Mouse (Mus musculus): ENCODE measurements around the gene Galm.

Galm gene

DNA sequence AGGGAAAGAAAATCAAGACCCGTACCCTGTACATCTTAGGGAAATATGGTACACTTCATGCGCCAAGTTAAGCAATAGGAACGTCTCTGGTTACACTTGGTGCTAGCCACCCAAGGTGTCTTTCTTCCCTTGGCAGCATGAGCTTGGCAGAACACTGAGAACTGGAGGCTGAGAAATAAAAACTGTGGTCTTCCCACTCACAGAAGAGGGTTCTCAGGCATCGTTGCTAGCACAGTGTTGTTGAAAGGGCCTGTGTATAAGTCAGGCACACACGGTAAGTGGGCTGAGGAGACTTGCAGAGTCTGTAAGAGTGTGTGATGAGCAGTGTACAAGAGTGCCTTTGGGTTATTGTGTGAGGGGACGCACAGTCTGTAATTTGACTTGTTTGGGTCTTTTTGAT lies 1.1 kb upstream of the Galm start:
- DNase-seq (ENCODE audit: extremely low read depth, low read depth, low spot score), result no peak

DNA sequence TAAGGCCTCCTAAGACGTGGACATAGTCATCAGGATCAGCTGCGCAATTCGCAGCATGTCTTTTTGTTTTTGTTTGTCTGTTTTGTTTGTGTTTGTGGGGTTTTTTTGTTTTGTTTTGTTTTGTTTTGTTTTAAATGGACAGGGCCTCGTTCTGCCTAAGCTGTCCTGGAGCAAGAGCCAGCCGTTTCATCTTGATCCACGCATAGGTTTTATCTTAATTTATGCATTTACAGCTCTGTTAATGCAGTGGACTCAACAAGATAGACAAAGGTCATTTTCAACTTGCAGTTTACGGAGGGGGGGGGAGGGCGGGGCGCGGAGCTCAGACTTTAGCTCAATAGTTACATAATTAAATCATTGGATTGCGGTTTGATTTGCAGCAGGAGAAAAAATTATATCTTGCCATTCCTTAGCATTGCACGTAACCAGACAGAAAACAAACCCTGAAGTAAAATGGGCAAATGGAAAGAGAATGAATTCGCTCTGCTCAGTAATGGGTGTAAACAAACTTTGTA lies 1.3 kb downstream of the Galm start:
- DNase-seq (ENCODE audit: extremely low read depth, low read depth, low spot score), result no peak

DNA sequence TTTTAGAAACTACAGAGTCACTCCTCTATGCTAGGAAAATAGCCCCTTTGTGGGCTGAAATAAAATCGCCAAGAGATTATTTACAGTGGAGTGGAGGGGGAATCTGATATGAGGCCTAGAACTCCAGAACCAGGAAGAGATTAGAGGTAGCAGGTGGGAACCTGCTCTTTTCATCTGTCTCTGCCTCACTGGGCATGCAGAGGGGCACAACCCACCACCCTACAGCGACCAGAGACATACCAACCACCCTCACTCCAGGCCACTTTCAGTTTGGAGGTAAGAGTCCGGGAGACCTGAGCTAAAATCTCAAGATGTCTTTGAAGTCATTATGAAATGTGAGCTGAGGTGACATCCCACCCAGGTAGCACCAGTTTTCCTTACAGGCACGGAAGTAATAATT lies 2.1 kb downstream of the Galm start:
- no peak for DNase-seq (ENCODE audit: extremely low read depth, low read depth, low spot score)

DNA sequence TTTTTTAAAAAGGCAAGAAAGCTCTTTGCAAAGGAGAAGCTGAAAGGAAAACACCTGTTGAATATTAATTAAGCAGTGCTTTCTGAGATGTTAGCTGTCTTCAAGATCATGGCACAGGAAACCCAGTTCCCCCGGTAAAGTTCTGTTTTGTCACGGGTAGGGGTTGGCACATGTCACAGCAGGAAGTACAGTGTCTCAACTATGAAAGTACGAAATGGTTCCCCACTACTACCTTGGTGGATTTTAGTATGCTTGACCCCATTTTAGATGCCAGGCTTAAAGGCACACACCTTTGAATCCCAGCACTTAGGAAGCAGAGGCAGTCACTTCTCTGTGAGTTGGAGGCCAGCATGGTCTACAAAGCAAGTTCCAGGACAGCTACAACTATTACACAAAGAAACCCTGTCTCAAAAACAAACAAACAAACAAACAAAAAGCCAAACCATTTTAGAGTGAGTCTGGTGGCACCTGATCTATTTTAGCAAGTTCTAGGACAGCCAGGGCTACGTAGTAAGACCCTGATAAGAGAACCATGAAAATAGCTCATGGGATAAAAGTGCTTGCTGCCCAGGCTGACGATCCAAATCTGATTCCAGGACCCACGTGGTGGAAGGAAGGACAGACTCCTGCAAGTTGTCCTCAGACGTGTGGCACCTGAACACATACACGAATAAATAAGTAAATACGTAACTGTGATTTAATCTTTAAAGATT lies 3.6 kb downstream of the Galm start:
- no peak for DNase-seq (ENCODE audit: extremely low read depth, low read depth, low spot score)

DNA sequence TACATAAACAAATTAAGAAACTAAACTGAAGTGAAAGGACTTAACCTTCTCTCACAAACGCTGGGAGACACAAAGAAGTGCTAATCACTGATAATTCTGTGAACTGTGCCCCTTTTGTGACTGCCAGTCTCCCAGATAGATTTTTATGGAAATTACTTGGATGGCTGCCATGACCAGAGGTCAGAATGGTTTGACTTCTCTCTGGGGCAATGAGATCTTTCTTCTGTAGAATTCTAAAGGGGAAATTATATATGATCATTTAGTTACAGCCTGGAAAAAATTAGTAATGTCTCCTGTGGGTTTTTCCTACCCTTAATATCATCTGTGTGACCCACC lies 4.1 kb downstream of the Galm start:
- no peak for DNase-seq (ENCODE audit: extremely low read depth, low read depth, low spot score)

DNA sequence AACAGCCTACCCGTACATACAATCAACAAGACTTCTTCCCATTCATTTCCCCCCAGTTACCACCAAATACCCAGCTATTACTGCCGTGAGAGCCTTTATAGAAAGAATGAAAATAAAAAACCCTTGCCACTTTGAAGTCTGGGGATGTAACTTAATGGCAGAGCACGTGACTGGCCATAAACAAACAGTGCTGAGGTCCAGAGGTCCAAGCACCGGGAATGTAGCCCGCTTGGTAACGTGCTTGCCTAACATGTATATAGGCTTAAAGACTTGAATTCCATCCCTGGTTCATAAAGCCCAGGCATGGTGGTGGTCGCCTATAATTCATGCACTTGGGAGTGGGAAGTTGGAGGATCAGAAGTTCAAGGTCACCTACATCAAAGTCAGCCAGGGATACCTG lies 4.6 kb downstream of the Galm start:
- DNase-seq (ENCODE audit: extremely low read depth, low read depth, low spot score), result no peak

DNA sequence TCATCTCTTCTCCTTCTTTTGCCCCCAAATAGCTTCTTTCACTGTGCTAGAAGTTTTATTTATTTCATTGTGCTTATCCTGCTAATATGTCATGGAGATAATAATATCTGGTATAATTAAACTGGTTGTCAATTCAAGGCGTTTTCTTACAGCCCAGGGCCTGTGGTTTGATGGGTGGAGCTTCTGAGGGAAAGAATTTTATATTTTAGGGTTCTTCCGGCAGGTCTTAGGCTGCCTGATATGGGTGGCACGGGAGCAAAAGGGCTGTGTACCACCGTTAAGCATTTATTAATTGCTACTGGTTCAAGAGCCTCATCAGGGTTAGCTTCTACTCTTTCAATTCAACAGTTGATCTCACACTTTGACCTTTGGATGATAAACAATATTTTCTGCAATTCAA lies 5.2 kb downstream of the Galm start:
- DNase-seq (ENCODE audit: extremely low read depth, low read depth, low spot score), result no peak

DNA sequence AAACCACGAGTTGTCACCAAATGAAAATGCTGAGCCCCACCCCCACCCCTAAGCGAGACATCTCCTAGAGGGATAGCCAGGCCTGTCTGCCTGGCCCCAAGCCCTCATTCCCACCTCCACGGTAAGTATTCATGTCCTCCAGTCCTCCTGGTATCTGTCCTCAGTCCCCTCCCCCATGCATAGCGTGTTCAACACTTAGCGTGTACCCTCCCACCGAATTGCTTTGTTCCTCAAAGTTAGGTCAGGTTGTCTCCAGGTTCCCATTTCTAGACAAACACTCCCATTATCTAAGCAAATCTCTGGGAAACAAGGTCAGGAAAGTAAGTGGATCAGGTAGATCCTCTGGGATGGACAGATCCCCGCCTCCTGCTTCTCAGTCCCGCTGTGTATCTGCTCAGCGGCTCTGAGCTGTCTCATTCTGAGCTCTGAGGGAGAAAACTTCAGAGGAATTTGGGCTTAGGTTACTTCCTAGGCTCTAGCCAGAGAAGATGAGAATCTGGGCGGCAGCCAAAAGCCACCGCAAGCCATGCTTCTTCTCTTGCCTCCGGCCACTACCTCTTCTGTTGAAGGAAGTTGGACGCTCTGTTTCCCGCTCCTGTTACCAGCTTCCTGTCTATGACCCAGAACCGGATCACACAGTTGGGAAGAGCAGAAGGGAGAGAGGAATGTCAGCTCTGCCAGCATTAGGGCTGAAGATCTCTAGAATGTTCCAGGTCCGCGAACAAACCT lies 11.3 kb downstream of the Galm start:
- no peak for DNase-seq (ENCODE audit: extremely low read depth, low read depth, low spot score)

DNA sequence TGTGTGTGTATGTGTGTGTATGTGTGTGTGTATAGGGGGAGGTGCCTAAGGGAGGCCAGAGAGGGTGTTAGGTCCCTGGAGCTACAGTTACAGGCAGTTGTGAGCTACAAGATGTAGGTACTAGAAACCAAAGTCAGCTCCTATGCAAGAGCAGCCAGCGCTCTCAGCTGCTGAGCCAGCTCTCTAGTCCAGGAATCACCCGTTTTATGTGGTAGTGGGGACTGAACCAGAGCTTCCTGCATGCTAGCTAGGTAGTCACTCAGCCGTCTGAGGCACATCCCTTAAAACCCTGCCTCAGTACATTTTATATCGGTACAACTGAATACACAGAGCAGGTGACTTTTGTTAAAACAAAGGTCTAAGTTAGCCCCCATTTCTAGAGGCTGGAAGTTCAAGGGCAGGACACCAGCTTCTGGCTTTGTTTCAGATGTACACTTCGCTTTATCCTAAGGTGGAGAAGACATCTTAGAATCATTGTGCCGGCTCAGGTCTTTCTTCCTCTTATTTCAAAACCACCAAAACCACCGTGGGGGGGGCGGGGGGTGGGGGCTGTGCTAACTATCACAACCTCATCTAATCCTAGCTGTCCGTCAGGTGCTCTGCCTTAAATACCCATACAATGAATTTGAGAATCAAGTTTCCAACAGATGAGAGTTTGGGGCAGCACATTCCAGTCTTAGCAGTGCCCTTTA lies 12.6 kb downstream of the Galm start:
- DNase-seq (ENCODE audit: extremely low read depth, low read depth, low spot score), result no peak

DNA sequence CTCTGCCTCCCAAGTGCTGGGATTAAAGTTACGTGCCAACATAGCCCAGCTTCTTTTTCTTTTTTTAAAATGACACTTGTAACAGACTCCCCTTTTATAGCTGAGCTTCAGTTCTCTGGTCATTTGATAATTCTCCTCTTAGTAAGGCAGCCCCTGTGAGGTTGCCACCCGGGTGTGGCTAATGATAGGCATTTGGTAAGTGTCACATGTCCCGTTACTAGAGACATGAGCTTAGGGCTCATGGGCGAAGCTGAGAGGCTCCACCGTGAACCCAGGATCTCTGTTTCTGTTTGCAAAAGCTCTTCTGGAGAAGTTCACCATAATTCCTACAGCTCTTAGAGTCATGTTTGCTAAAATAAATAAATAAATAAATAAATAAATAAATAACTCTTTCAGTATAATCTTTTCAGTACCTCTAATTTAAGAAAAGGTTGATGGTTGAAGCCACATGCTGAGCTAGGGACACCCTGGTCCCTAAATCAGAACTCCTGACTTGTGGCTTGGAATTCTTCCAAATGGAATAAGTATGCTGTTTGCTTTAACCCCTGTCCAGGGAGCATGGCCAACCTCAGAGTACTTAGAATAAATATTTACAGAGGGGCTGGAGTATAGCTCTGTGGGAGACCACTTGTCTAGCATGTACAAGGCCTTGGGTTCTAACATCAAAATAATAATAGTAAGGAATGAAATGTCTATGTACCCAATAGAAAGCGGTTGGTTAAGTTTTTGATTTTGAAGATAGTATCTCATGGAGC lies 16.4 kb downstream of the Galm start:
- no peak for DNase-seq (ENCODE audit: extremely low read depth, low read depth, low spot score)

DNA sequence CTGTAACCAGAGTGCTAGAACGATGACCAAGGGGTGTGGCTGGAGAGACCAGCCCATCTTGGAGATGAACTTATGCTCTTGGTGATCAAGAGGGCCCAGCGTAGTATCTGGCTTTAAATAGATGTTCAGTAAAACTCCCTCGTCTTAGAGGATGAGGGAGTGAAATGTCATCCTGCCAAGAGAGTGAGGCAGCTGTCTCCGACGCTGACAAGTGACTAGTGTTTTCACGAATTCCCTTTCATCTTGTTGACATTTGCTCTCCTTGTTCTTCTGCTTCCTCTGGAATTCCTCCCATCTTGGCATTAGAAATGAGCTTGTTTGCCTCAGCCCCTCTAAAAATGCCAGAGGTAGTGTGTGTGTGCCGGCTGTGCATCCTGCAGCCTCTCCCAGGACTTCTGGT lies 17.9 kb downstream of the Galm start:
- no peak for DNase-seq (ENCODE audit: extremely low read depth, low read depth, low spot score)

DNA sequence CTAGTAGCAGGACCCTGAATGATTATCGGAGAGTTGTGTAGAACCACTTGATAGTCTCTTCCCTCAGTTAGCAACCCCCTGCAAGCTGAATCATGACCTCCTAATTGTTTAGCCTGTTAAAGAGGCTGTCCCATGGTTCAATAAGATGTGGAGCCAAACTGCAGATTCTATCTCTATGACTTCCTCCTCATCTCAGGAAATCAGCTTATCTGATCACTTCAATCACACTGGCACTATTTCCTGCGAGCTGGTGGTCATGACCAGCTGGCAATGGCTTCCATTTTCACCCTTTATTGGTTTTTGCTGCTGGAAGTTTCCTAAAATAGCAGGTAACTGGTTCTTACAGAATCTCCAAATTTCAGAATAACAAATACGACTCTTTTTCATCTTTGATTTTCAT lies 18.5 kb downstream of the Galm start:
- no peak for DNase-seq (ENCODE audit: extremely low read depth, low read depth, low spot score)

DNA sequence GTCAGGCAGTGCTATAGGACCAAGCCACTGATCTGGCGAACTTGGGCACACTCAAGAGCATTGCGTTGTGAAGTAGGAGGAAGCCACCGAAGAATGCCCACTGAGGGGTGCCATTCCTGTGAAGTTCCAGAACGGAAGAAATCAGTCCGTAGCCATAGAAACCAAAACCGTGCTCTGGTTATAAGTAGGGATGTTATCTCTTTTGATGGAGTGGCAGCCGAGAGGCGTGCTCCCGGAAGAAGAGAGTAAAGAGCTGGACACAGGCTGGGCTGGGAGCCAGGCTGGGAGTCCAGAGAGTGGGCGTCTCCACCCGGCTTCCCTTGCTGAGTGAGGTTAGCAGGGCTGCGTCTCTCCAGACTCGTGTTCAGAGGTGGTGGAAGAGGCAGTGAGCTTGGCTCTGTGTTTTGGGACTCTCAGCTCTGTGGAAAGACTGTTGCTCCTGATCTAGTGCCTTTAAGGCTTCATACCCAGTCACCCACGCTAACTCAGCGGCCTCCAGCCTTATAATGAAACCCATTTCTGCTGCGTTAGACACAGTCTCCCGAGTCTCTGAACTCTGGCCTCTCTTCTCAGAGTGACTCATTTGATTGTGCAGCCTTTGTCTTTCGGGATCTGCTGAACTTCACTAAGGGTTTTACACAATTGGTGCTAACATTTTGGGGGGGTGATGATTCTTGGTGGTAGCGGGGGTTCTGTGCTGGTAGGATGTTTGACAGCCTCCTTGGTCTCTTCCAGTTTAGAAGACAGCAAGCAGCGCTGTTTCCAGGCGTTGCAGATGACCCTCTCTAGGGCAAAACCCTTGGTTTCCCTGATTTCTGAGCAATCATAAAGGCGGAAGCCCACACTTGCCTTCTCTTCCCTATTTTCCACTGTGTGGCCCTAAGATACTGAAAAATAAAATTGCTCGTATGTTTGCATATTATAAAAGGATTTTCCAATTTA lies 21.1 kb downstream of the Galm start:
- no peak for DNase-seq (ENCODE audit: extremely low read depth, low read depth, low spot score)

DNA sequence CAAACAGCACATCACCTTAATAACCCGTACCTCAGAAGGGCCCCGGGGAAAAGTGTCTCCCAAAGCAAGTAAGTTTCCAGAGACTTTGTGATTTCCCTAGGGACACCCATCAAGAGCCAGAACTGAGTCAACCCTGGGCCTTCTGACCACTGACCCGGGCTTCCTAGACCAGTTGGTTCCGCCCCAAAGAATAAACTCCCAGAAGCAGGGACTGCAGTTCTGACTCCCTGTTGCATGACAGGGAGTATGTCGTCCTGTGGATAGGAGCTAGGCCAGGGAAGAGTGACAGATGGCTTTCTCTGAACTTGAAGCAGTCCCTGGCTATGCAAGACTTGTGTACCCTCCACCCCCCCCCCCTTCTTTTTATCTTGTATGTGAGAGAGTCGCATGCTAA lies 21.7 kb downstream of the Galm start:
- no peak for DNase-seq (ENCODE audit: extremely low read depth, low read depth, low spot score)

DNA sequence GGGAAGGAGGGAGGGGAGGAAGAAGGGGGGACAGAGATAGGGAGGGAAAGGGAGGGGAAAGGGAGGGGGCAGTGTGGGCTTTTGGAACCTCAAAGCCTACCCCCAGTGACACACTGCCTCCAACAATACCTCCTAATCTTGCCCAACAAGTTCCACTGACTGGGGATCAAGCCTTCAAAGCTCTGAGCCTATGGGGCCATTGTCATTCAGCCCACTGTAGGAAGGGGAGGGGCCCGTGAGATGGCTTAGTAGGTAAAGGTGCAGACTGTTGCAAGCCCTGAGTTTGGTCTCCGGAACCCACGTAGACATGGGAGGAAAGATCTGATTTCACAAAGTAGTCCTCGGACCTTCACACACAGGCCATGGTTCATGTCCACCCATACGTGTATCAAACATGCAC lies 24.1 kb downstream of the Galm start:
- DNase-seq (ENCODE audit: extremely low read depth, low read depth, low spot score), result no peak

DNA sequence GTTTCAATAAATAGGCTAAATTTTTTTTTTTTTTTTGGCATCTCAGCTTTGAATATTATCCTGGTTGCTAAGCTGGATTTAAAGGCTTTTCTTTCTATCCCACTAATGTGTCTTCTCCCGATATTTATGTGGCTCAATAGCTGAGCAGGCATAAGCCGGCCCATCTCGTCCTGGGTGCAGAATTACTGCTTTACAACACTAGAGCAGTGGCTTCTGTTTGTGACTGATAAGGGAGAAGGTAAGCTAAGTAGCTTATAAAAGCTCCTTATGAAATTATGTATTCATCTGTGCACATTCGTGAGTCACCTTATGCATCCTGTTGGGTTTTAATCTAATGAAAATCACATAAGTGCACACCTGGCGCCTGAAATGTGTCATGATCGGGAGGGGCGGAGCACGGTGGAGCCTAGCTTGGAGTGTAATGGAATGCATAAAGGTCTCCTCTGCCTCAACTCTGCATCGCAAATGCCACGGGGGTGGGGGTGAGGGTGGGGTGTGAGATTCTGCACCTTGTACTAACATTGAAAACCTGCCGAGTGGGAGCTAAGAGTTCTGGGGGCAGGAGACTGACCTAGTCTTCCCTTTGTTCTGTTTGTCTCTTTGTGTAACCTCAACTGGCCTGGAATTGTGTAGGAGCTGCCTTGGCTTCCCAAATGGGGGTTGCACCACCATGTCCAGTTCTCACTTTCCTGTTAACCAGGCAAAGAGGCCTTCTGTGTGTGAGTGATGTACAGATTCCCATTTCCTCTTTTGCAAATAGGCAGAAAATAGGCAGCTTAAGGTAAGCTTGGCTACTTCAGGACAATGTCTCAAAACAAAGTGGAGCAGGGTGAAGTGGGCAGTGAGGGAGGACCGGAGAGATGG lies 25.7 kb downstream of the Galm start:
- no peak for DNase-seq (ENCODE audit: extremely low read depth, low read depth, low spot score)

DNA sequence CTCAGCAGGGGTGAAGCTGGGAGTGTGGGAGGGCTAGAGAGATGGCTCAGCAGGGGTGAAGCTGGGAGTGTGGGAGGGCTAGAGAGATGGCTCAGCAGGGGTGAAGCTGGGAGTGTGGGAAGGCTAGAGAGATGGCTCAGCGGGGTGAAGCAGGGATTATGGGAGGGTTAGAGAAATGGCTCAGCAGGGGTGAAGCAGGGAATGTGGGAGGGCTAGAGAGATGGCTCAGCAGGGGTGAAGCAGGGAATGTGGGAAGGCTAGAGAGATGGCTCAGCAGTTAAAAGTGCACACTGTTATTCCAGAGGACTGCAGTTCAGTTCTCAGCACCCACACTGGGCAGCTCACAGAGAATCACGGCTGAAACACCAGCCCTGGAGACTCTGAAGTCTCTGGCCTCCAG lies 26.4 kb downstream of the Galm start:
- DNase-seq (ENCODE audit: extremely low read depth, low read depth, low spot score), result no peak

DNA sequence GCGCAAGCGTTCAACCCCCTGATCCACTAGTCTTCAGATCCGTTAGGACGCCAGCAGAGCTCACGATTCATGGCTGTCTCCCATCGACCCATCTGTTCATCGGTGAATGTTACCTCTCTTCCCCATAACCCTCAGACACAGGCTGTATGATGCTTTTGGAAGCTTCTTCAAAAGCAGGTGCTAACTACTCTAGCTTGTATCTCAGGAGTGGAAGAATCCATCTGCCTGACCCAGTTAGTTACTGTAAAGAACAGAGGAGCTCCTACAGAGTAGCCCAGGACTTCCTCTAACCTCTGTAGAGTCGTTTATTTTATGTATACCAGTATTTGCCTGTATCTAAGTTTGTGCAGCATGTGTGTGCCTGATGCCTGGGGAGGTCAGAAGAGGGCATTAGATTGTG lies 29.6 kb downstream of the Galm start:
- DNase-seq (ENCODE audit: extremely low read depth, low read depth, low spot score), result no peak

DNA sequence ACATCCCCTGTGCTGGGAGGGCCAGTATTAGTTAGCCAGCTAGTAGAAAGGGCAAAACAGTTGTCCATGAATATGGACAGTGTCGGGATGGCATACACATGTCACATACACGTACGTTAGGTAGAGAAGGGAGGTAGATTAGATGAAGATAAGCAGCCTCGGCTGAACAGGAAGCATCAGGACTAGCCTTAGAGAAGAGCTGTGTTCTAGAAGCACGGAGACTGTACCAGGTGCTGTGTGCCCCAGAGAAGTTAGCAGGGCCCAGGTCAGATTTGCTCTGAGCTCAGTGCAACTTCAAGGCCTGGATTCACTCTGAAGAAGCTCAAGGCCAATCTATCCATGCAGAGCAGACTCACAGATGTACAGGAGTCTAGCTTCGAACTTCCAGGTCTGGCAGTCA lies 30.2 kb downstream of the Galm start:
- DNase-seq (ENCODE audit: extremely low read depth, low read depth, low spot score), result no peak

All from fat pad, adult 2 months (tissue).